Mouse (Mus musculus) small intestine, adult 2 months (tissue): ENCODE results near the gene Rab20. TPM values are rescaled to one million over a fixed set of nuclear protein-coding genes. Genes with fewer than 3 reads are reported as not detected.

ENCODE experiments used
- H3K27ac ChIP-seq: fragments of 200-500 bp; 2 replicates; pipeline ENCODE4 v1.5.1; 2012; ENCODE audit warnings: low read depth, low read length, control low read depth, inconsistent platforms; ENCODE audit not compliant: insufficient read depth
- H3K27me3 ChIP-seq: fragments of 200-500 bp; 2 replicates; pipeline ENCODE4 v1.6.1; 2012; ENCODE audit warnings: mild to moderate bottlenecking, moderate library complexity, low read length, inconsistent platforms; ENCODE audit not compliant: control insufficient read depth, insufficient read depth
- H3K36me3 ChIP-seq: fragments of 200-500 bp; 2 replicates; pipeline ENCODE4 v1.6.1; 2012; ENCODE audit warnings: mild to moderate bottlenecking, low read length, control low read depth, inconsistent platforms; ENCODE audit not compliant: control insufficient read depth, insufficient read depth
- H3K4me1 ChIP-seq: fragments of 200-500 bp; 2 replicates; pipeline ENCODE4 v1.6.1; 2012; ENCODE audit warnings: low read length, inconsistent platforms, mixed read lengths; ENCODE audit not compliant: control insufficient read depth, insufficient read depth, insufficient read length
- H3K4me3 ChIP-seq: fragments of 200-500 bp; 2 replicates; pipeline ENCODE4 v1.5.1; 2012; ENCODE audit warnings: low read depth, mild to moderate bottlenecking, control low read depth, inconsistent platforms, low read length, moderate library complexity
- CTCF ChIP-seq: fragments of 200-500 bp; IDR thresholded peaks from 2 replicates; pipeline ENCODE4 v1.5.1; 2012; ENCODE audit warnings: low read depth, mild to moderate bottlenecking, control low read depth, inconsistent platforms, low read length, moderate library complexity, mixed read lengths; ENCODE audit not compliant: insufficient replicate concordance, insufficient read length; ENCODE audit errors: extremely low read depth
- POLR2A ChIP-seq: fragments of 200-500 bp; IDR thresholded peaks from 2 replicates; pipeline ENCODE4 v1.6.1; 2012; ENCODE audit warnings: low read depth, mild to moderate bottlenecking, control low read depth, inconsistent platforms, low read length, moderate library complexity
- WGBS: fragments of 180-500 bp; shearing (Covaris S2); methylation state at CpG from one replicate; pipeline ENCODE4 v1.1.7; 2018; 5-methylcytosine and 5-hydroxymethylcytosine counted together
- polyA plus RNA-seq: library from polyadenylated mRNA; depleted of rRNA; stranded (reverse); fragments of >200 nt; gene quantifications from 2 replicates; pipeline ENCODE4 v1.2.3, GENCODE M21; 2012

Gene Rab20
- polyA plus RNA-seq, 1 experiment, result 43.3 TPM

GRCm38 (mm10) chr8:11463541-11463888 is 15.0 kb downstream of the Rab20 start:
- Histone ChIP-seq H3K27me3 (no peaks in the 10 kb centered on the region), H3K27ac (peak overlapping the region; percentile 76), H3K36me3 (no peaks in the 10 kb centered on the region), H3K4me1 (peaks cover 35% of the 10 kb centered on the region; the same call in 1 of the 2 replicates), H3K4me3 (no peak overlapping the region)
- TF ChIP-seq POLR2A (no peak), CTCF (no peak)
- WGBS, result 72% methylated on average over 2 of the region's 2 CpGs

GRCm38 (mm10) chr8:11462641-11463040 is 15.9 kb downstream of the Rab20 start:
- Histone ChIP-seq H3K27me3 (no peaks in the 10 kb centered on the region), H3K4me3 (no peak overlapping the region), H3K27ac (no peak overlapping the region), H3K36me3 (no peaks in the 10 kb centered on the region), H3K4me1 (peaks cover 42% of the 10 kb centered on the region)
- no peak for TF ChIP-seq POLR2A
- TF ChIP-seq CTCF, result no peak
- 95% methylated on average over 4 of the region's 4 CpGs for WGBS

GRCm38 (mm10) chr8:11461847-11462246 is 16.7 kb downstream of the Rab20 start:
- H3K4me1 ChIP-seq, result peaks cover 42% of the 10 kb centered on the region
- H3K27ac ChIP-seq, result no peak overlapping the region
- TF ChIP-seq POLR2A (no peak), CTCF (no peak)
- H3K27me3 ChIP-seq, result no peaks in the 10 kb centered on the region
- 65% methylated on average over 2 of the region's 2 CpGs for WGBS
- no peak overlapping the region for H3K4me3 ChIP-seq
- no peaks in the 10 kb centered on the region for H3K36me3 ChIP-seq

- Histone ChIP-seq H3K4me1 (peaks cover 42% of the 10 kb centered on the region), H3K4me3 (no peak overlapping the region), H3K27ac (no peak overlapping the region), H3K27me3 (no peaks in the 10 kb centered on the region), H3K36me3 (no peaks in the 10 kb centered on the region)
- WGBS, result 36% methylated on average over 2 of the region's 2 CpGs
- no peak for TF ChIP-seq POLR2A
- no peak for TF ChIP-seq CTCF
Observed at GRCm38 (mm10) chr8:11460934-11461333, 17.6 kb downstream of the Rab20 start.

GRCm38 (mm10) chr8:11459016-11459415 is 19.5 kb downstream of the Rab20 start:
- TF ChIP-seq POLR2A (no peak), CTCF (no peak)
- Histone ChIP-seq H3K27me3 (no peaks in the 10 kb centered on the region), H3K36me3 (peaks cover 3% of the 10 kb centered on the region), H3K4me1 (peaks cover 32% of the 10 kb centered on the region), H3K27ac (peak overlapping the region; percentile 42; the same call in 1 of the 2 replicates), H3K4me3 (no peak overlapping the region)
- 15% methylated on average over 5 of the region's 5 CpGs for WGBS

- H3K27ac ChIP-seq, result peak overlapping the region; percentile 46
- peaks cover 24% of the 10 kb centered on the region for H3K4me1 ChIP-seq
- no peaks in the 10 kb centered on the region for H3K27me3 ChIP-seq
- H3K4me3 ChIP-seq, result no peak overlapping the region
- TF ChIP-seq POLR2A (no peak), CTCF (no peak)
- 30% methylated on average over 12 of the region's 12 CpGs for WGBS
- H3K36me3 ChIP-seq, result peaks cover 3% of the 10 kb centered on the region
Observed at GRCm38 (mm10) chr8:11457981-11458836, 20.3 kb downstream of the Rab20 start.

GRCm38 (mm10) chr8:11457278-11457677 is 21.2 kb downstream of the Rab20 start:
- Histone ChIP-seq H3K4me1 (peaks cover 23% of the 10 kb centered on the region), H3K27me3 (no peaks in the 10 kb centered on the region), H3K36me3 (peaks cover 3% of the 10 kb centered on the region), H3K27ac (no peak overlapping the region), H3K4me3 (no peak overlapping the region)
- no peak for TF ChIP-seq CTCF
- no peak for TF ChIP-seq POLR2A
- 80% methylated on average over 3 of the region's 3 CpGs for WGBS
